Mouse (Mus musculus) liver, embryonic 14.5 days (tissue): Measurements from ENCODE around the gene 1810037I17Rik. TPM values are rescaled to one million over a fixed set of nuclear protein-coding genes. Genes with fewer than 3 reads are reported as not detected.

ENCODE experiments used
- ATAC-seq: fragments of 200-750 bp; cut with Nextera tagmentation; 2 replicates; pipeline ENCODE4 v1.8.0; 2017; ENCODE audit warnings: moderate number of reproducible peaks, mild to moderate bottlenecking, moderate library complexity; ENCODE audit not compliant: insufficient read depth
- DNase-seq, 3 experiments: peaks; one replicate each; pipeline ENCODE4 v3.0.0-alpha.2; 2012 to 2013; ENCODE audit warnings: low read depth in 3 of 3, low spot score in 3 of 3
- H3K27ac ChIP-seq: fragments of 300-500 bp; sonication (generic); 2 replicates; pipeline ENCODE4 v1.5.1; 2014; ENCODE audit warnings: moderate library complexity, mild to moderate bottlenecking, control low read depth, inconsistent platforms
- H3K27me3 ChIP-seq: fragments of 300-500 bp; sonication (generic); 2 replicates; pipeline ENCODE4 v1.6.1; 2014; ENCODE audit warnings: mild to moderate bottlenecking, low read length, moderate library complexity; ENCODE audit not compliant: control insufficient read depth, insufficient read depth
- H3K36me3 ChIP-seq: fragments of 300-500 bp; sonication (generic); replicated peaks from 2 replicates; pipeline ENCODE4 v1.6.1; 2014; ENCODE audit warnings: low read depth; ENCODE audit not compliant: control insufficient read depth, insufficient read depth
- H3K4me1 ChIP-seq, 2 experiments: fragments of 200-500 bp in 1 of 2; fragments of 300-500 bp in 1 of 2; sonication (generic) in 1 of 2; replicated peaks; 2 replicates each; pipeline ENCODE4 v1.6.1; 2012 to 2014; ENCODE audit warnings: antibody characterized with exemption in 1 of 2, inconsistent platforms in 1 of 2, low read length in 1 of 2; ENCODE audit not compliant: control insufficient read depth in 2 of 2, insufficient read depth in 2 of 2
- H3K4me2 ChIP-seq: fragments of 300-500 bp; sonication (generic); 2 replicates; pipeline ENCODE4 v1.6.1; 2014; ENCODE audit warnings: low read depth, mild to moderate bottlenecking, control low read depth, moderate library complexity
- H3K4me3 ChIP-seq, 2 experiments: fragments of 200-500 bp in 1 of 2; fragments of 300-500 bp in 1 of 2; sonication (generic) in 1 of 2; 2 replicates each; pipeline ENCODE4 v1.5.1; 2012 to 2014; ENCODE audit warnings: low read depth in 2 of 2, low read length in 2 of 2, mild to moderate bottlenecking in 2 of 2, control low read depth in 1 of 2, inconsistent platforms in 1 of 2, moderate library complexity in 1 of 2; ENCODE audit not compliant: insufficient read depth in 1 of 2
- H3K9ac ChIP-seq: fragments of 300-500 bp; sonication (generic); replicated peaks from 2 replicates; pipeline ENCODE4 v1.6.1; 2014; ENCODE audit warnings: mild to moderate bottlenecking, control low read depth, moderate library complexity
- H3K9me3 ChIP-seq: fragments of 300-500 bp; sonication (generic); 2 replicates; pipeline ENCODE4 v1.6.1; 2016; ENCODE audit warnings: low read length, mixed read lengths; ENCODE audit not compliant: control insufficient read depth
- CTCF ChIP-seq: IDR thresholded peaks from 2 replicates; pipeline ENCODE4 v1.5.1; 2016; ENCODE audit warnings: antibody characterized with exemption, low read depth, control low read depth
- EP300 ChIP-seq: IDR thresholded peaks from 2 replicates; pipeline ENCODE4 v1.6.1; 2016; ENCODE audit warnings: antibody characterized with exemption, low read depth
- WGBS: fragments of 180-500 bp; shearing (Covaris S2); extraction: QIAGEN DNeasy Blood & Tissue Kit; methylation state at CpG from one replicate; pipeline ENCODE4 v1.1.7; 2014; ENCODE audit not compliant: insufficient replicate concordance; 5-methylcytosine and 5-hydroxymethylcytosine counted together
- polyA plus RNA-seq, 2 experiments: library from polyadenylated mRNA; depleted of rRNA in 1 of 2; stranded (reverse) in 1 of 2; unstranded in 1 of 2; fragments of >200 nt; fragmentation: Nextera tagmentation in 1 of 2; extraction: Ambion mirVana in 1 of 2; gene quantifications; 2 replicates each; pipeline versions ENCODE4 v1.2.1 to v1.2.3; 2012 to 2014

1810037I17Rik gene
- polyA plus RNA-seq, 2 experiments = 37.6 to 111 TPM

DNA sequence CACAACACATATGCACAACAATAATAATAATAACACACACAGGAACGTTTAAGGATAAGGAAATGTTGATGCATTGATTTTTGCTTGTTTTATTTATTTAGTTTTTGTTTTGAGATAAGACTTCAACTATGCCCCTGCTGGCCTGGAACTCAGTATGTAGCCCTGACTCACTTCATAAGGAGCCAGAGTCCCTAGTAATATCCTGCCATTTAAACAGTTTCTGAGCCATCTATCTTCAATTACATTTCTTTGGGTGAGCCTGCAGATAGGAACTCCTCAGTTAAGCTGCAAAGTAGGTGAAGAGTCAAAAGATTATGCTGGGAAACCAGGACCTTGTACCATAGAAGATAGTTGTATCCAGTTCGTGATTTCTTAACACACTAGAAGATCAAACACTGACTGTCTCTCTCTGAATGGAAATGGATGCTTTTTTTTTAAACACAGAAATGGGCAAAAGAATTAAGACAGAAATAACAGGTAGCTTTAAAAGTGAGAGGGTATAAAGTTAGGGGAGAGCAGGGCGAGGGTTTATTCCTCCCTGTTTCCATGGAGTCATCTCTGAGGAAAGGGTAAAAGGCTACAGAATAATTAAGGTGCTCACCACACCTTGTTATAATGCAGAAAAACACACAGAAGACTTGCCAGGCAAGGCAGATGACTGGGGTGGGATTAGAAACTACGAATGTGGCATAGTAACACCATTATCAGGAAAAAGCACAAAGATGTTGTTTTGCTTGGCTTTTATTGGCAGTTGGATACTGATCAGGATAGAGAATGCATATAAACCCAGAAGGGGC, 36.3 kb upstream of the 1810037I17Rik start:
- DNase-seq (no peak), ATAC-seq (no peak)
- Histone ChIP-seq H3K4me1 (peaks cover 0 to 5% of the 10 kb centered on the region in 2 experiments; a peak in 2 of 4 replicates), H3K27ac (no peak overlapping the region), H3K4me2 (no peak overlapping the region), H3K9ac (no peak overlapping the region), H3K9me3 (no peaks in the 10 kb centered on the region), H3K27me3 (no peaks in the 10 kb centered on the region), H3K4me3 (no peak overlapping the region), H3K36me3 (no peaks in the 10 kb centered on the region)
- WGBS = 45% methylated on average over 4 of the region's 4 CpGs
- TF ChIP-seq EP300 (no peak), CTCF (no peak)

DNA sequence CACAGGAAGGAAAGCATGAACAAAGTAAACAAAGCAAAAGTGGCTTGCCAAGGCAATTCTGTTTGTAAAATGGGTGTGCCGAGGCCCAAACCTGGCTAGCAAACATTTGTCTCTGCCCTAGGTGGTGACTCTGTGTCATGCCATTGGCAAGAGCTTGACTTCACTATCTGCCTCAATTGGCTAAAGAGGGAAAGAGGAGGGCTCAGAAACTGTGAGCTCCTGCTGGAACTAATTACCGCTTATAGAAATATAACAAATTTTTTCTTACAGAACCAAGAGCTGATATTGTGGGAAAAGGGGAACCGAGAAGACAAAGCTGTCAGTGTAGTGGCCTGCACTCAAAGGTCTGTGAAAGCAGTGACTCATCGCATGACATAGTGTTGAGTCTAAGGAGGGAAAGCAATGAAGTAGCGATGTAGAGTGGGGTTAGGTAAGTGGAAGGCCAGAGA, 35.6 kb upstream of the 1810037I17Rik start:
- H3K36me3 ChIP-seq = no peaks in the 10 kb centered on the region
- H3K4me1 ChIP-seq = peaks cover 0 to 5% of the 10 kb centered on the region in 2 experiments; a peak in 2 of 4 replicates
- H3K27ac ChIP-seq = no peak overlapping the region
- H3K9me3 ChIP-seq = no peaks in the 10 kb centered on the region
- TF ChIP-seq CTCF = no peak
- no peak for TF ChIP-seq EP300
- WGBS = 58% methylated on average over 5 of the region's 5 CpGs
- H3K4me2 ChIP-seq = no peak overlapping the region
- H3K4me3 ChIP-seq = no peak overlapping the region
- no peaks in the 10 kb centered on the region for H3K27me3 ChIP-seq
- no peak overlapping the region for H3K9ac ChIP-seq
- DNase-seq = no peak
- no peak for ATAC-seq

DNA sequence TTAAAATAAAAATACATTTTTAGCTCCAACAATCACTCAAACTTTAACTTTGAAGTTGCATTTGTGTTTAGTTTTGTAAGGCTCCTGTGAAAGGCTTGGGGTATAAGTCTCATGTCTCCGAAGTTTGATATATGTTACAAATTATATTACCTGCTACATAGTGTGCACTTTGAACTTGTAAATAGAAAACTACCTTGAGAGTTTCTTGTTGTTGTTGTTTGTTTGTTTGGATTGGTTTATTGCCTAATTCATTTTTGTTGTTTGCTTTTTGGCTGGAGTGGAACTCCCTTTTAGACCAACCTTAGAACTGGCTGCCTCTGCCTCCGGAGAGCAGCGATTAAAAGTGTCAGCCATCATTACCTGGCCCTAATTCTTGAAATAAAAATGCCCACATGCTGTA, 29.2 kb upstream of the 1810037I17Rik start, which contains the start of gene Fabp2:
TSS of gene Fabp2 (plus strand) at position 301 of the 400 bp plus-strand sequence.
- Histone ChIP-seq H3K9ac (no peak within 1 kb of the TSS), H3K27ac (no peak within 1 kb of the TSS)

DNA sequence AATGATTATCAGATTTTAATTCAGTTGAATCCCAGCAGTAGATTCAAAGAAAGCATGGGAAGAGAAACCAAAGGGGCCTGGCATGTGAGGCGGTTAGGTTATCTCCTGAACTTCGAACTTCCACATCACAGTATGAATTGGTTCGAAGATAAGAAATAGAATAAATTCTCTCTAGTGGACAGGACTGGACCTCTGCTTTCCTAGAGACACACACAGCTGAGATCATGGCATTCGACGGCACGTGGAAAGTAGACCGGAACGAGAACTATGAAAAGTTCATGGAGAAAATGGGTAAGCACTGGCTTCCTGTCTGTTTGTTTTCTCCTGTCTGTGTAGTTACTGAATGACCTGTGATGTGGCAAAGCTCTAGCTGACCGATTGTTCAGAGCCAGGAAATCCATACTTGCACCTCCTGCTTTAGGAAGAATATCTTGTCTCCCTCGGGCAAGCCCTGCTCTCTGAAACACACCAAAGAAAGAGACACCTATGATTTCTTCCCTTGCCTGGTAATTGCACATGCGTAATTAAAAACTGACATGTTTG, 28.7 kb upstream of the 1810037I17Rik start:
- no peak for ATAC-seq
- no peaks in the 10 kb centered on the region for H3K4me1 ChIP-seq
- no peak for TF ChIP-seq EP300
- TF ChIP-seq CTCF = no peak
- WGBS = 55% methylated on average over 11 of the region's 11 CpGs
- no peak overlapping the region for H3K4me2 ChIP-seq
- no peak overlapping the region for H3K9ac ChIP-seq
- no peak overlapping the region for H3K27ac ChIP-seq
- H3K36me3 ChIP-seq = no peaks in the 10 kb centered on the region
- no peak overlapping the region for H3K4me3 ChIP-seq
- H3K27me3 ChIP-seq = no peaks in the 10 kb centered on the region
- DNase-seq = no peak
- no peaks in the 10 kb centered on the region for H3K9me3 ChIP-seq

More for the DNA sequence above, 29.2 kb upstream of the 1810037I17Rik start, which contains the start of gene Fabp2:
- TF ChIP-seq EP300 (no peak), CTCF (no peak)
- no peak for ATAC-seq
- Histone ChIP-seq H3K27me3 (no peaks in the 10 kb centered on the region), H3K9me3 (no peaks in the 10 kb centered on the region), H3K36me3 (no peaks in the 10 kb centered on the region), H3K4me3 (no peak within 1 kb of the TSS), H3K4me1 (no peaks in the 10 kb centered on the region), H3K4me2 (no peak within 1 kb of the TSS)
- 74% methylated on average over 3 of the region's 3 CpGs for WGBS
- DNase-seq = no peak

DNA sequence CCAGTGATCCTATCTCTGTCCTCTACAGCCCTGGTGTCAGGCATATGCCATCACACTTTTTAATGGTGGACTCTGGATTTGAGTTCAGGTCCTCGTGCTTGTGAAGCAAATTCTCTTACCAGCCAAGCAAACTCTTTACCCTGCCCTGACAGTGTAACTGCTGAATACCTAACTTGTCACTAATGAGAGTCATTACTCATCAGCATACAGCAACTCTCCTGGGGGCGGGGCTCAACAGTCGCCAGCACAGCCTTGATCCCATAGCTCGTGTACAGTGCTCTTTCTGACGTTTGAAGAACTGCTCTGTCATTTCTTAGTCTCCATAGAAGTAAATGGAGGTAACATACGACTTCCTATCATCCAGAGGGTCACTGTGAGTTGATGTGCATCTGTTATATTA, 25.7 kb upstream of the 1810037I17Rik start:
- Histone ChIP-seq H3K9ac (no peak overlapping the region), H3K4me2 (no peak overlapping the region), H3K4me1 (no peaks in the 10 kb centered on the region), H3K4me3 (no peak overlapping the region), H3K27ac (no peak overlapping the region), H3K36me3 (no peaks in the 10 kb centered on the region), H3K27me3 (no peaks in the 10 kb centered on the region), H3K9me3 (no peaks in the 10 kb centered on the region)
- ATAC-seq (no peak), DNase-seq (no peak)
- 40% methylated on average over 6 of the region's 6 CpGs for WGBS
- TF ChIP-seq EP300 = no peak
